Mouse (Mus musculus) kidney, postnatal 0 days (tissue): ENCODE measurements around the gene Egfr. TPM values are rescaled to one million over a fixed set of nuclear protein-coding genes. Genes with fewer than 3 reads are reported as not detected.
A peak's percentile ranks its signal among the peaks of the same experiment; 100 is the strongest.

Source experiments
- ATAC-seq: fragments of 200-750 bp; cut with Nextera tagmentation; replicated peaks from 2 replicates; pipeline ENCODE4 v1.8.0; 2017; ENCODE audit warnings: low read depth, moderate number of reproducible peaks, moderate TSS enrichment, moderate library complexity; ENCODE audit not compliant: low FRiP score
- DNase-seq: peaks from one replicate; pipeline ENCODE4 v3.0.0-alpha.2; 2016; ENCODE audit warnings: low spot score
- H3K27ac ChIP-seq: fragments of 300-500 bp; sonication (generic); 2 replicates; pipeline ENCODE4 v1.5.1; 2014; ENCODE audit warnings: mild to moderate bottlenecking
- H3K27me3 ChIP-seq: fragments of 300-500 bp; sonication (generic); 2 replicates; pipeline ENCODE4 v1.6.1; 2014; ENCODE audit warnings: low read length, mixed read lengths; ENCODE audit not compliant: insufficient read depth
- H3K36me3 ChIP-seq: fragments of 300-500 bp; sonication (generic); 2 replicates; pipeline ENCODE4 v1.6.1; 2014; ENCODE audit warnings: low read length, mixed read lengths; ENCODE audit not compliant: insufficient read depth
- H3K4me1 ChIP-seq: fragments of 300-500 bp; sonication (generic); replicated peaks from 2 replicates; pipeline ENCODE4 v1.6.1; 2014; ENCODE audit warnings: antibody characterized with exemption, low read length, mixed read lengths; ENCODE audit not compliant: insufficient read depth
- H3K4me2 ChIP-seq: fragments of 300-500 bp; sonication (generic); 2 replicates; pipeline ENCODE4 v1.6.1; 2014; ENCODE audit warnings: mild to moderate bottlenecking, low read length, moderate library complexity, mixed read lengths
- H3K4me3 ChIP-seq: fragments of 300-500 bp; sonication (generic); replicated peaks from 2 replicates; pipeline ENCODE4 v1.5.1; 2014; ENCODE audit warnings: low read depth, low read length
- H3K9ac ChIP-seq: fragments of 300-500 bp; sonication (generic); 2 replicates; pipeline ENCODE4 v1.6.1; 2014; ENCODE audit warnings: low read depth, low read length
- H3K9me3 ChIP-seq: fragments of 300-500 bp; sonication (generic); replicated peaks from 2 replicates; pipeline ENCODE4 v1.6.1; 2016; ENCODE audit warnings: low read length, inconsistent platforms, mixed read lengths
- CTCF ChIP-seq: IDR thresholded peaks from 2 replicates; pipeline ENCODE4 v1.5.1; 2016; ENCODE audit warnings: antibody characterized with exemption, low read depth, mild to moderate bottlenecking, moderate library complexity
- WGBS: fragments of 180-500 bp; shearing (Covaris S2); extraction: QIAGEN DNeasy Blood & Tissue Kit; methylation state at CpG from one replicate; pipeline ENCODE4 v1.1.7; 2014; 5-methylcytosine and 5-hydroxymethylcytosine counted together
- polyA plus RNA-seq: library from polyadenylated mRNA; unstranded; fragments of >200 nt; fragmentation: Nextera tagmentation; extraction: Ambion mirVana; gene quantifications from 2 replicates; pipeline ENCODE4 v1.2.1, GENCODE M21; 2015

Egfr gene
- polyA plus RNA-seq, 1 experiment from 2014 or later, result 4.6 TPM

GRCm38 (mm10) chr11:16740691-16741611 is 11.1 kb upstream of the Egfr start:
- no peak overlapping the region for H3K27ac ChIP-seq
- no peak overlapping the region for H3K4me3 ChIP-seq
- H3K36me3 ChIP-seq, result no peaks in the 10 kb centered on the region
- H3K4me2 ChIP-seq, result no peak overlapping the region
- no peak for ATAC-seq
- no peak for TF ChIP-seq CTCF
- no peak overlapping the region for H3K9ac ChIP-seq
- 66% methylated on average over 10 of the region's 10 CpGs for WGBS
- no peaks in the 10 kb centered on the region for H3K27me3 ChIP-seq
- no peaks in the 10 kb centered on the region for H3K9me3 ChIP-seq
- H3K4me1 ChIP-seq, result no peaks in the 10 kb centered on the region
- DNase-seq, result no peak

DNA sequence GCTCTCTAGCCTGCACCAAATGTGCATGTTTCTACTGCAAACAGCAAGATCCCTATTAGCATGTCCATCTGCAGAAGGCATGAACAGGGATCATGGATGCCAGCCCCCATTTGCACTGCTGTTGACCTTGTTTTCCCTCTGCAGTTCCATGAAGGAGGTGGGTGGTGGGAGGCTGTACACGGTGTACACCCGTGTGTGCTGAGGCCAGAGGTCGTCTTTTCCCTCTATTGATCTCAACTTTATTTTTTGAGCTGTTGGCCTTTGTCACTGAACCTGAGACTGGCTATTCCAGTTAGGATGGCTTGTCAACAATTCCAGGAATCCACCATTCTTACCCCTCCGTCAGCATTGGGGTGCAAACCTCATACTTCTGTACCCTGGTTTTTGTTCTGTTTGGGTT is 9.8 kb upstream of the Egfr start:
- Histone ChIP-seq H3K27me3 (no peaks in the 10 kb centered on the region), H3K9me3 (no peaks in the 10 kb centered on the region), H3K4me2 (no peak overlapping the region), H3K36me3 (no peaks in the 10 kb centered on the region), H3K9ac (no peak overlapping the region), H3K27ac (no peak overlapping the region), H3K4me3 (no peak overlapping the region), H3K4me1 (no peaks in the 10 kb centered on the region)
- no peak for TF ChIP-seq CTCF
- DNase-seq (no peak), ATAC-seq (no peak)
- 74% methylated on average over 4 of the region's 4 CpGs for WGBS

DNA sequence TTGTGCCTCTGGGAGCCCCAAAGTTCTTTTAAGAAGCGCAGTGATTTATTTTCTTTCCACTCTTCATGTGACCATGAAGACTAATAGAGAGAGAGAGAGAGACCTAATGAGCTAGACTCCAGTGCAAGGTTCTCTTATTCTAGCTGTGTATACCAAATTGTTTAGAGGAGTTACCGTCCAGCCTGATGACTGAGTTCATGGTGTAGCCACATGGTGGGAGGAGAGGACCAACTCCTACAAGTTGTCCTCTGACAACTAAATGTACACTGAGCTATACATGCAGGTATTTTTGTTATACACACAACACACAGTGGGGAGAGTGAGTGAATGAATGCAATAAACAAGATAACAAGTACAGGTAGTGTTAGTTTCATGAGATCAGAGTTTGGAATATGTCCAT is 9.2 kb upstream of the Egfr start:
- no peaks in the 10 kb centered on the region for H3K27me3 ChIP-seq
- H3K27ac ChIP-seq, result no peak overlapping the region
- H3K4me3 ChIP-seq, result no peak overlapping the region
- H3K4me1 ChIP-seq, result no peaks in the 10 kb centered on the region
- ATAC-seq (no peak), DNase-seq (no peak)
- no peak overlapping the region for H3K9ac ChIP-seq
- no peaks in the 10 kb centered on the region for H3K36me3 ChIP-seq
- 83% methylated on average over 2 of the region's 2 CpGs for WGBS
- H3K9me3 ChIP-seq, result no peaks in the 10 kb centered on the region
- no peak for TF ChIP-seq CTCF
- H3K4me2 ChIP-seq, result no peak overlapping the region

DNA sequence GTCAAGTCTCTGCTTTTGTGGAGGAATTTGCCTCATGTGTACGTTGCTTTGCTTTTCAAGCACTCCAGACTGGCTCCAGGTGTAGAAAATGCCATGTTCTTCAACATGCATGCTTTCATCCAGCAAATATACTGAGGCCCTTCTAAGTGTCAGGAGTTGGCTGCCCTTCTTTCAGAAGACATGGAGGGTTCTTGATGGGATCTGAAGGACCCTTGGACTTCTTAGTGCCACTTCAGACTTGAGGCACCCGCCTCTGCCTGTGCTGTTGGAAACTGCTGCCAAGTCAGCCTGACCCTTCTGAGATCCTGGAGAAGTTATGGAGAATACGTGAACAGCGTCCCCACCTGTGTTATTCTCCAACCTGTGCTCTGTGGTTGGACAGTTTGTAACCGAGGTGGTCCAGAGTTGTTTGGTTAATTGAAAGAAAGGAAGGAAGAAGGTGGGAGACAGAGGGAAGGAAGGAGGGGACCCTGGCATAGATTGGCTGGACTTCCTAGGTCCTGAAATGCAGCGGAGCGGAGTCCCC is 483 bp upstream of the Egfr start:
- DNase-seq, result no peak
- WGBS, result 37% methylated on average over 7 of the region's 7 CpGs
- H3K27ac ChIP-seq, result no peak overlapping the region

GRCm38 (mm10) chr11:16752349-16753153 is 548 bp downstream of the Egfr start:
- peak; percentile 58 for DNase-seq
- under 1% methylated on average over 68 of the region's 68 CpGs for WGBS
- H3K9me3 ChIP-seq, result no peaks in the 10 kb centered on the region
- peak overlapping the region; percentile 70 for H3K4me3 ChIP-seq
- peak; percentile 69 for ATAC-seq
- peak overlapping the region; percentile 48; the same call in 1 of the 2 replicates for H3K27ac ChIP-seq
- H3K27me3 ChIP-seq, result no peaks in the 10 kb centered on the region
- no peaks in the 10 kb centered on the region for H3K36me3 ChIP-seq
- H3K9ac ChIP-seq, result peak overlapping the region; percentile 59
- 0 out of 2 replicates have a peak, but pooled peaks have one; percentile 26 for TF ChIP-seq CTCF
- H3K4me1 ChIP-seq, result no peaks in the 10 kb centered on the region; the same call in 1 of the 2 replicates
- H3K4me2 ChIP-seq, result peak overlapping the region; percentile 96

More for the DNA sequence above, 483 bp upstream of the Egfr start:
- TF ChIP-seq CTCF, result no peak
- Histone ChIP-seq H3K9me3 (no peaks in the 10 kb centered on the region), H3K4me2 (peak overlapping the region; percentile 96), H3K36me3 (no peaks in the 10 kb centered on the region), H3K27me3 (no peaks in the 10 kb centered on the region), H3K9ac (no peak overlapping the region), H3K4me3 (peak overlapping the region; percentile 70), H3K4me1 (no peaks in the 10 kb centered on the region; the same call in 1 of the 2 replicates)
- no peak; the same call in 1 of the 2 replicates for ATAC-seq
